Mouse (Mus musculus): ENCODE measurements around the gene Ddc. TPM values are rescaled to one million over a fixed set of nuclear protein-coding genes. Genes with fewer than 3 reads are reported as not detected.
A peak's percentile ranks its signal among the peaks of the same experiment; 100 is the strongest.

Gene Ddc
- polyA plus RNA-seq, 1 experiment from 2014 or later = 13.4 TPM

DNA sequence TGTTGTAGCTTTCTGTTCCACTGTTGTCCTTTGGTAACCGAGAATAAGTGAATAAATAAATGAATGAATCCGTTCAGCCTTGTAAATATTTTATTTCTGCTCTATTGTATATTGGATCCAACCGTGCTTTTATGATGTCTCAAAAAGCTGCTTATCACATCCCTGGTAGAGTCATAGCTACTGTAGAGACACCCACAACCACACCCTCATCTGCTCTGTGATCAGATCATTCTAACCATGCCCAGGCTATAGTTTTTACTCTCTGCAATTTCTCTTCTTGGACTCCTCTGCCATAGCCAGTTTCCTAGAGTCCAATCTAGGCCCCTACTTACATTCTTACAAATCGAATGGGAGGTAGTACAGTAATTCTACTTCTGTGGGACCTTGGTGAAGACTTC lies 12.7 kb downstream of the Ddc start:
- ATAC-seq (ENCODE audit: insufficient read depth) = no peak
- peak overlapping the region; percentile 99 for H3K27ac ChIP-seq (ENCODE audit: low read depth)
- no peak overlapping the region for H3K9ac ChIP-seq
- H3K4me3 ChIP-seq (ENCODE audit: low read depth, low read length) = no peak overlapping the region
- H3K27me3 ChIP-seq (ENCODE audit: insufficient read depth, low read length) = no peaks in the 10 kb centered on the region
- 49% methylated on average over 4 of the region's 4 CpGs for WGBS
- TF ChIP-seq CTCF (IDR thresholded peaks at IDR 0.05; ENCODE audit: low read depth) = no peak
- H3K36me3 ChIP-seq (ENCODE audit: insufficient read depth) = no peaks in the 10 kb centered on the region
- H3K4me1 ChIP-seq (ENCODE audit: insufficient read depth) = peaks cover 57% of the 10 kb centered on the region
- H3K4me2 ChIP-seq = peak overlapping the region; percentile 7; the same call in 1 of the 2 replicates
- H3K9me3 ChIP-seq (ENCODE audit: low read depth, low read length) = no peaks in the 10 kb centered on the region
- DNase-seq = no peak

- ATAC-seq (ENCODE audit: insufficient read depth) (peak; percentile 80), DNase-seq (peak; percentile 75)
- Histone ChIP-seq H3K27me3 (ENCODE audit: insufficient read depth, low read length) (no peaks in the 10 kb centered on the region), H3K36me3 (ENCODE audit: insufficient read depth) (no peaks in the 10 kb centered on the region), H3K9ac (no peak overlapping the region), H3K4me3 (ENCODE audit: low read depth, low read length) (no peak overlapping the region), H3K4me1 (ENCODE audit: insufficient read depth) (peaks cover 60% of the 10 kb centered on the region), H3K9me3 (ENCODE audit: low read depth, low read length) (no peaks in the 10 kb centered on the region), H3K4me2 (peak overlapping the region; percentile 7; the same call in 1 of the 2 replicates), H3K27ac (ENCODE audit: low read depth) (peak overlapping the region; percentile 99)
- TF ChIP-seq CTCF (IDR thresholded peaks at IDR 0.05; ENCODE audit: low read depth) = no peak
- WGBS = 19% methylated on average over 11 of the region's 11 CpGs
Observed at GRCm38 (mm10) chr11:11884533-11885245, 13.3 kb downstream of the Ddc start.

DNA sequence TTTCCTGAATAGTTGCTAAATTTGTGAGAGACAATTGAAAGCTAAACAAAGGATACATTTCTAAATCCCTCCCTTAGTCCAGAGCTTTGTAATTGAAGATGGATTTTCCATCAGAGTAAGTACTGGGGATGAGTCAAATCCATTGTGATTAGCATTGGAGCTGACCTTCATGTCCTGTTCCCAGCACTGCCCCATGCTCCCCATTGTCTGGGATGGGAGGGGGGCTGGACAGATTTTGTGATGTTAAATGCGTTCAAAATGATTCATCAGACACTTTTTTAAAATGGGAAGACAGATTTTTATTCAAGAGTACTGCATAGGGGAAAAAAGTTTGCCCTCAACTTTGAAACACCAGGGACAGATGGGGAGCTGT lies 16.2 kb downstream of the Ddc start:
- no peak for ATAC-seq (ENCODE audit: insufficient read depth)
- WGBS = 45% methylated on average over 1 of the region's 1 CpGs

GRCm38 (mm10) chr11:11881026-11881782 lies 16.7 kb downstream of the Ddc start:
- TF ChIP-seq CTCF (IDR thresholded peaks at IDR 0.05; ENCODE audit: low read depth) = no peak
- H3K4me3 ChIP-seq (ENCODE audit: low read depth, low read length) = no peak overlapping the region
- H3K27me3 ChIP-seq (ENCODE audit: insufficient read depth, low read length) = no peaks in the 10 kb centered on the region
- WGBS = 29% methylated on average over 13 of the region's 13 CpGs
- ATAC-seq (ENCODE audit: insufficient read depth) (no peak), DNase-seq (no peak)
- peak overlapping the region; percentile 99 for H3K27ac ChIP-seq (ENCODE audit: low read depth)
- H3K4me2 ChIP-seq = no peak overlapping the region
- H3K4me1 ChIP-seq (ENCODE audit: insufficient read depth) = peaks cover 57% of the 10 kb centered on the region
- no peaks in the 10 kb centered on the region for H3K9me3 ChIP-seq (ENCODE audit: low read depth, low read length)
- H3K36me3 ChIP-seq (ENCODE audit: insufficient read depth) = no peaks in the 10 kb centered on the region
- no peak overlapping the region for H3K9ac ChIP-seq

More for the DNA sequence above, 16.2 kb downstream of the Ddc start:
- H3K27ac ChIP-seq (ENCODE audit: low read depth) = peak overlapping the region; percentile 99
- no peak overlapping the region for H3K4me3 ChIP-seq (ENCODE audit: low read depth, low read length)
- no peak for DNase-seq
- H3K4me2 ChIP-seq = no peak overlapping the region
- peaks cover 63% of the 10 kb centered on the region for H3K4me1 ChIP-seq (ENCODE audit: insufficient read depth)
- no peaks in the 10 kb centered on the region for H3K36me3 ChIP-seq (ENCODE audit: insufficient read depth)
- TF ChIP-seq CTCF (IDR thresholded peaks at IDR 0.05; ENCODE audit: low read depth) = no peak
- no peak overlapping the region for H3K9ac ChIP-seq
- H3K9me3 ChIP-seq (ENCODE audit: low read depth, low read length) = no peaks in the 10 kb centered on the region
- H3K27me3 ChIP-seq (ENCODE audit: insufficient read depth, low read length) = no peaks in the 10 kb centered on the region

DNA sequence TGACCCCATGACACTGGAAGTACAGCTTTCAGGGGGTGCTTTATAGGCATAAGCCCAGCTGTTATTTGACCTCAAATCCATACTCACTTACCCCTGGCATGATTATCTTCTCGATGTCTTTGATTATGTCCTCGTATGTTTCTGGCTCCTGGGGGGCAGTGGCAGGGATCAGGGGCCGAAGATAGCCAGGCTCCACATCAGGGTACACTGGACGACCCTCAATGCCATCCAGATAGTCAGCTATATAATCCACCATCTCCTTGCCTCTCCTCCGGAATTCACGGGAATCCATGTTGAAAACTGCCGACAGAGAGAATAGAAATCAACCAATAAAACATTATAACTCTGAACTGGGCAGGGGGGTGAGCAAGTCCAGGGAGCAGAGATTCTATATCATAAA lies 17.6 kb downstream of the Ddc start:
- Histone ChIP-seq H3K9me3 (ENCODE audit: low read depth, low read length) (no peaks in the 10 kb centered on the region), H3K27me3 (ENCODE audit: insufficient read depth, low read length) (no peaks in the 10 kb centered on the region), H3K9ac (no peak overlapping the region), H3K4me1 (ENCODE audit: insufficient read depth) (peaks cover 51% of the 10 kb centered on the region), H3K27ac (ENCODE audit: low read depth) (peak overlapping the region; percentile 99), H3K4me2 (no peak overlapping the region), H3K4me3 (ENCODE audit: low read depth, low read length) (no peak overlapping the region), H3K36me3 (ENCODE audit: insufficient read depth) (no peaks in the 10 kb centered on the region)
- DNase-seq (no peak), ATAC-seq (ENCODE audit: insufficient read depth) (no peak)
- WGBS = 70% methylated on average over 7 of the region's 7 CpGs
- no peak for TF ChIP-seq CTCF (IDR thresholded peaks at IDR 0.05; ENCODE audit: low read depth)

DNA sequence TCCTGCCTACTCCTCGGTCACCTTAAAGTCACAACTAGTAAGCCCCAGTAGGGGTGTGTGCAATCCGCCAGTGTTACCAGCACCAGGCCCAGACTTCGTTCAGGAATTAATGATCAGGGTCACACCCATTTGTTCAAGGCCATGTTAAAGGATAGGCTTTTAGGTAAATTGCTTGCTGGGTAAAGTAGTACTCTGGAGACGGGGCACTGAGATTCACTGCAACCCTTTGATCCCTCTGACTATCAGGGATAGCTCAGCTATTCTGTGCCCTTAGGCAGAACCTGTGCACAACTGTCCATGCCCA lies 18.3 kb downstream of the Ddc start:
- Histone ChIP-seq H3K9ac (no peak overlapping the region), H3K36me3 (ENCODE audit: insufficient read depth) (no peaks in the 10 kb centered on the region), H3K9me3 (ENCODE audit: low read depth, low read length) (no peaks in the 10 kb centered on the region), H3K4me1 (ENCODE audit: insufficient read depth) (peaks cover 46% of the 10 kb centered on the region), H3K27ac (ENCODE audit: low read depth) (peak overlapping the region; percentile 99), H3K4me2 (no peak overlapping the region), H3K4me3 (ENCODE audit: low read depth, low read length) (no peak overlapping the region), H3K27me3 (ENCODE audit: insufficient read depth, low read length) (no peaks in the 10 kb centered on the region)
- WGBS = 52% methylated on average over 4 of the region's 4 CpGs
- no peak for DNase-seq
- TF ChIP-seq CTCF (IDR thresholded peaks at IDR 0.05; ENCODE audit: low read depth) = no peak
- ATAC-seq (ENCODE audit: insufficient read depth) = no peak

- H3K4me2 ChIP-seq = 0 out of 2 replicates have a peak overlapping the region, but pooled peaks have one; percentile 10
- H3K9ac ChIP-seq = peak overlapping the region; percentile 45
- H3K4me1 ChIP-seq (ENCODE audit: insufficient read depth) = peaks cover 43% of the 10 kb centered on the region
- ATAC-seq (ENCODE audit: insufficient read depth) (peak; percentile 35), DNase-seq (peak; percentile 34)
- WGBS = 32% methylated on average over 10 of the region's 10 CpGs
- no peaks in the 10 kb centered on the region for H3K36me3 ChIP-seq (ENCODE audit: insufficient read depth)
- no peak overlapping the region for H3K4me3 ChIP-seq (ENCODE audit: low read depth, low read length)
- no peaks in the 10 kb centered on the region for H3K27me3 ChIP-seq (ENCODE audit: insufficient read depth, low read length)
- TF ChIP-seq CTCF (IDR thresholded peaks at IDR 0.05; ENCODE audit: low read depth) = no peak
- H3K27ac ChIP-seq (ENCODE audit: low read depth) = peak overlapping the region; percentile 99
- no peaks in the 10 kb centered on the region for H3K9me3 ChIP-seq (ENCODE audit: low read depth, low read length)
Observed at GRCm38 (mm10) chr11:11878981-11879698, 18.8 kb downstream of the Ddc start.
